Mouse (Mus musculus): ENCODE measurements around the gene Cd3g.

- TF ChIP-seq CTCF (IDR thresholded peaks at IDR 0.05; ENCODE audit: borderline replicate concordance, extremely low read depth, insufficient read depth, insufficient read length) (no peak), POLR2A (IDR thresholded peaks at IDR 0.05; ENCODE audit: borderline replicate concordance, extremely low read depth, insufficient read depth, insufficient read length, poor library complexity, severe bottlenecking) (no peak)
Observed at GRCm38 (mm10) chr9:45008342-45008741, 28.1 kb upstream of the Cd3g start.
